Mouse (Mus musculus): Measurements from ENCODE around the gene Slit1. TPM values are rescaled to one million over a fixed set of nuclear protein-coding genes. Genes with fewer than 3 reads are reported as not detected.

Slit1 gene
- total RNA-seq (2022), result 10 to 100 TPM; 43.6 to 51.7 (median 48.7) TPM

DNA sequence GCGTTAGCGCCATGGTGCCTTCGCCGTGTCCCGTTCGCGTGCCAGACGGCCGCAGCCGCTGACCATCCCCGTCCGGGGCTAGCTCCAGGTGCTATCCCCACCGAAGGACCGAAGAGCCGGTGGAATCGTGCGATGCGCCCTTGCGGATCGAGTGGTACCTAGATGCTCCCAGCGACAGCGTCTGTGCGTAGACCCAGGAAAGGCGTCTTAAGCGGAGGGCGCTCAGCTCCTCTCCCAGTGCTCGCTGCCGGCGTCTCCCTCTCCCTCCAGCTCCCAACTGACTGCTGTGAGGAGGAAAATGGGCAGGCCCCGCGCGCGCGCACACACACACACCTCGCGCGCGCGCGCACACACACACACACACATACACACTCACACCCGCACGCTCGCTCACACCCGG lies at the start of gene Slit1:
Slit1 (minus strand) TSS at position 270 of the 400 bp plus-strand sequence.
- DNase-seq (ENCODE audit: low spot score in 2 of 2), result peak; percentile 47 to 53

DNA sequence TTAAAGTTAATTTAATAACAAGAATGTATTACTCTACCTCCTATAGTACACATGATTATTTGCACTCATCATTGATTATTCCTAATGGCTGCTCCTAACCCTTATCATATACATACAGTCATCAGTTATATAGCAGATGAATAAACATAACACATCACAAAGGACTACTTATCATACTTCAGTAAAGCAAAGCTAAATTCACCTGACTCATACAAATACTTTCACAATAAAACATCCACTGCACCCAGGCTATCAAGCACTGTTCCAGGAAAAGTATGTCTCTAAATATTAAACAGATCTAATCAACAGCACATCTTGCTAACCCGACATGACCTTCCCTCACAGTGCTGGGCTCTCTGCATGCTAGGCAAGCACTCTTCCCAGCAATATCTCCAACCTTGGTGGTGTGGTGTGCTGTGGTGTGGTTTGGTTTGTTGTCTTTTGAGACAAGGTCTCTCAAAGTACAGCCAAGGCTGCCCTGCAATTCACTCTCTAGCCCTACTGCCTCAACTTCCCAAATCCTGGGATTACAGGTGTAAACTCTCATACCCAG lies 49.5 kb upstream of the Slit1 start:
- DNase-seq (ENCODE audit: low spot score in 2 of 2), result no peak

DNA sequence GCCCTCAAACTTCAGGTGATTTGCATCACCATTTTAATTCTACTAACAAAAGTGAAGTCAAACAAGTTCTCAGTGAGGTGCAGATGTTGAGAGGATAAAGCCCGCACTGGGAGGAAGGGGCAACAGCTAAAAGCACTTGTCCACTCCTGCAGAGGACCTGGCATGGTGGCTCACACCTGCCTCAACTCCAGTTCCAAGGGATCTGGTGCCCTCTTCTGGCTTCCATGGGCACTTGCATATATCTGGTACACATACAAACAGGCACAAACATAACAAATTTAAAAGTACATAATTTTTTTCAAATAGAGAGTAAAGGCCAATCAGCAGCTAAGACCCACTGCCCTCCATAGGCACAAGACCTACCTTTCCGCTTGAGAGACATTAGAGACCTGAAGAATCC lies 47.9 kb upstream of the Slit1 start:
- no peak for DNase-seq (ENCODE audit: low spot score in 2 of 2)

DNA sequence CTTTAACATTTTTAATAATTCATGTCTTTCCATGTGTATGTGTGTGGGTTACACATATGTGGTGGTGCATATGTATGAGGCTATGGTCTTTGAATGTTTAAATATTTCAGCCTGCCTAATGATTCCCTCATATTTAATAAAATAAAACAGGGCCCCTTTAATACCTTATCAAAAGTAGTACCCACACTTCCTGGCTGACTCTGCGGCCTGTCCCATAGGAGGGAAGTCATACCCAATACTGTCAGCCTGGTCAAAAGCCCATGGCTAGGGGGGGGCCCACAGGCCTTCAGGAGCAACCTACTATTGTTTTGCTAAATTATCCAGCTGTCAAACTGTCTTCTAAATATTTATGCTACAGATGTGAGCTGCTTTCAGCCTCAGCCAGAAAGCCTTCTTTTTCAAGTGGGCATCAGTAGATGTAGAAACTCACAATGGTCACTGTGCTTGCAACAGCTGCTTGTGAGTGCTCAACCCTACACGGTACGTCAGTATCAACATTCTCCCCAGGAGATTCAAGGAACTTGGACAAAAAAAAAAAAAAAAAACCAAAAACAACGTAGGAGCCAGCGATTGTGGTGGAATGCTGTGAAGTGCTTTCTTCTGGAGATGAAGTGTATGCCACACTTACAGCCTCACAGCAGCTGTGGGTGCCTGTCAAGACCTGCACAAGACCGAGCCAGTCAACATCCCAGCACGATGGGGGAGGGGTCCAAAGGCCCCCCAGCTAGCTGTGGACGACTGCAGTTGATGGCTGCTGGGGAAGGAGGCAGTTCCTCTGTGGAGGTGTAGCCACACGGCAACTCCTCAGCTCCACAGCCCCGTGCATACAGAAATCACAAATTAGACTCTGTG lies 45.9 kb upstream of the Slit1 start:
- DNase-seq (ENCODE audit: low spot score in 2 of 2), result no peak

DNA sequence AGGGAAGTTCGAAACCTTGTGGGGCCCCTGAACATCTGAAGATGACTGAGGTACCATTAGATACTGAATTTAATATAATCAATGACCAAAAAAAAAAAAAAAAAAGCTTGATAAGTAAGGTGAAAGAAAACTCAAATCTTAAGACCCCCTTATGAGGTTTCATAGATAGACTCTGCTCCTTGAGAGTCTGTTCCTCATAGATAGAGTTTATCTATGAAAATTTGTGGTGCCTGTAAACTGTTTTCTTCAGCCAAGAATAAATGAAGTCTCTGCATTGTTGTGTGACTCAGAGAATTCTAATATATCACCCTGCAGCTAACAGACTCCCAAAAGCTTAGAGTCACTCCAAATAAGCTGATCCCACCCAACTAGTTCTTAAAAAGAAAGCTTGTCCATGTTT lies 43.4 kb upstream of the Slit1 start:
- no peak for DNase-seq (ENCODE audit: low spot score in 2 of 2)

DNA sequence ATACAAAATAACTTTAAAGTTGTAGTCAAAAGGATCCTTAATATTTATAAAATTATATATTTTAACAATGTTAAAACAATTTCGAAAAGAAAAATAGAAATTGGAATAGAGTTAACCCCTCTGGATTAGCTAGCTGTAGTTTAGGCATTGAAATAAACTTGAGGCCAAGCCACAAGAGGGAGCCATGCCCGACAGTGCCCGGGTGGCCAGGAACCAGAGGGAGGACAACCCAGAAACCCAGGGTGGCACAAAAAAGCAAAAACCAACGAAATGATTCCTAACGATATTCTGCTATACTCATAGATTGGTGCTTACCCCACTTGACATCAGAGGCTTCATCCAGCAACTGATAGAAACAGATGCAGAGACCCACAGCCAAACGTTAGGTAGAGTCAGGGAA lies 34.0 kb upstream of the Slit1 start:
- DNase-seq (ENCODE audit: low spot score in 2 of 2), result no peak

DNA sequence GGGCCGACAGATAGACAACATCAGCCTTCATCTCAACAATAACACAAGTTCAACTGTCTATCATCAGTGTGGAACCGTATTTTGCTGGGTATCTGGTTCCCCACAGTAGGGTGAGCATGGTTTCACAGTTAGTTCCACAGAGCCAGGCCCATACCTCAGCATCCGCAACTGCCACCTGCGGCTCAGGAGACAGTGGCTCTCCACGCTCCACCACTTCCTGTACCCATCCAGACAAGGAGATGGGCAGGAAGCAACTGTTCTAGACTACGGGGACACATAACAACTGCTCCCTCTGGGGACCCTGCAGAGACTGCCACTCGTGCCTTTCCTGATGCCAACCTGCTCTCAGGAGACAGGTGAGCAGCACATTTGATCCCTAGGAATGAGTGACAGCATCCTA lies 25.2 kb upstream of the Slit1 start:
- no peak for DNase-seq (ENCODE audit: low spot score in 2 of 2)

DNA sequence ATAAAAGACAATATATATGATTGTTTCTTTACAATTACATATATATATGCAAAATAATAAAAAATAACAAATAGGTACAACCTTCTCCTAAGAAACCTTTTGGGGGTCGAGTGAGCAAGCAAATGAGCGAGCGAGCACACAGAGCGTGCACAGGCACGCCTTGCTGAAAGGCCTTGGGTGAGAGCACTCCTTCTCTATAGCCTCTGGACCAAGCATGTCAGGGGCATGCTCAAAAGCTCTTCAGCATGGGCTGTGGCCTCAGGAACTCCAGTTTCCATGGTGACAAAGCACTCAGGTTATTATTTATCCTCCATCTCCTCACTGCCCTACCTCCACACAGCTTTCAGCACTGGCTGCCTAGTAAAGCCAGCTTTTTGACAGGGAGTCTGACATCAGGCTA lies 23.2 kb upstream of the Slit1 start:
- no peak for DNase-seq (ENCODE audit: low spot score in 2 of 2)

DNA sequence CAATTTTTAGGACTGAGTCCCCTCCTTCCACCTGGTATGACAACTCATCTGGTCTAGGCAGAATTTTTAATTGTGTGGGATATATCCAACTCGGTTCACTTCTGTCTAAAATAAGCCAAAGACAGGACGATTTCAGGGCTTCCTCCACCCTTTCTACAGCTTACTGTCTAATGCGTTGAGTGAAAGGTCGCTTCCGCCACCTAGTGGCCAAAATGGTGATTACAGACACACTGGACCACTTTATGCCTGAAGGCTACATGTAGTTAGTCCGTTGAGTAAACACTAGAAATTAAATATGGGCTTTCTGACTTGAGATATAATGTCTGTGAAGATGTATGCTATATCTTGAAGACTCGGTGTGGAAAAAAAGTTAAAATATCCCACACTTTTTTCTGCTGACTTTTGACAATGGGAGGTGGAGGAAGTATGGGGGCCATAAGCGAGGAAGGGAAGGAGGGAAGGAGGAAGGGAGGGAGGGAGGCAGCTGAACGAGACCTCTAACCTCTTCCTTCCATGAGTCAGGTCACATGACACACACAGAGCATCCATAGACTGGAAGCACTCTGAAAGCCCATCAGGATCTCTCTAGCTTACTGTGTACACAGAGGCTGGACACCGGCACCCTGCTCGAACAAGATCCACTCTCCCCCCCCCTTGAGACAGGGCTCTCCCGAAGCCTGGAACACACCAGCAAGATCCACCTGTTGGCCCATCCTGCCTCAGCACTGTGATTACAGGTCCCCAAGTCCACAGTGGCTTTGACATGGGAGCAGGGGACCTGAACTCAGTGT lies 20.6 kb upstream of the Slit1 start:
- DNase-seq (ENCODE audit: low spot score in 2 of 2), result peak; percentile 73 to 97

DNA sequence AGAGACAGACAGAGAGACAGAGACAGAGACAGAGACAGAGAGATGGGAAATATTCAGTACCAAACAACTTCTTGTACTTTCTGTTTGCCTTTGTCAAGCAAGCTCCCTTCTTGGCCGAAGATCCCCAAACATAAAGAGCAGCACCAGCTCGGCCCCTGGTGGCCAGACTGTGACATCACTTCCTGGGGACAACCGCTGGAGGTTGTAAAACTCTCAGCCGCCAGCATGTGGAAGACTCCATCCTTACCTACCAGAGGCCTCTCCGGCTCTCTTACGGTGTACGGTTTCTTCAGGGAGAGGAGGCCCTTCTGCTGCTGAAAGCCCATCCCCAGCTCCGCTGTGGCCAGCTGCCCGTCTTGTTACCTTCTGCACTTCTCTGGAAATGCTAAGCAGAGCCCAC lies 18.1 kb upstream of the Slit1 start:
- no peak for DNase-seq (ENCODE audit: low spot score in 2 of 2)

DNA sequence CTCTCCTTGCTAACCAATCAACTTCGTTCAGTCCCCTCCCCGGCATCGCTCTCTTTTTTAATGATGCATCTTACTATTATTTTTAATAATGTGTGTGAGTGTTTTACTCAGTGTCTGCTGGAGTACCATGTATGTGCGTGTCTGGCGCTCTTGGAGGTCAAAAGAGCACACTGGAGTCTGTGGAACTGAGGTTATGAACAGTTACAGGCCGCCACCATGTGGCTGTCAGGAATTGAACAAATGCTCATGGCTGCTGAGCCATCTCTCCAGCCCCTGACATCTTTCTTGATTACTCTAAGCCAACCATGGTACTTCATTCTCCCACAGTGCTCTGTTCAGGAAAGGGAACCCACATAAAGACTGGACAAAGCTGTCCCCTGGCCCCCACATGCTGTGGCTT lies 16.3 kb upstream of the Slit1 start:
- DNase-seq (ENCODE audit: low spot score in 2 of 2), result no peak

DNA sequence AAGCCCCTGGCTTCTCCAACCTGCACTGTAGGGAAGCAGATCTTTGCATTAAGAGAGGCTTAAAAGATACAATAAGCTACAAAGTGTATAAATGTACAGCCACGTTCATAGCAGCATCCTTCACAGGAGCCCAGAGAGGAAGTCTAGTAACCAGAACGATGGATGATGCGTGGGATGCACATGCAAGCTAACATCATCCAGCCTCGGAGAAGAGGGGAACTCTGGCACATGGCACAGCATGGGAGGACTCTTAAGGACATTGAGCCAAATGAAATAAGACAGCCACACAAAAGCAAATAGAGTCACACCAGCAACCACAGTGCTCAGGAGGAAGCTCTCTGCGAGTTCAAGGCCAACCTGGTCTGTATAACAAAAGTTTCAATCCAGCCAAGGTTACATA lies 15.8 kb upstream of the Slit1 start:
- no peak for DNase-seq (ENCODE audit: low spot score in 2 of 2)

DNA sequence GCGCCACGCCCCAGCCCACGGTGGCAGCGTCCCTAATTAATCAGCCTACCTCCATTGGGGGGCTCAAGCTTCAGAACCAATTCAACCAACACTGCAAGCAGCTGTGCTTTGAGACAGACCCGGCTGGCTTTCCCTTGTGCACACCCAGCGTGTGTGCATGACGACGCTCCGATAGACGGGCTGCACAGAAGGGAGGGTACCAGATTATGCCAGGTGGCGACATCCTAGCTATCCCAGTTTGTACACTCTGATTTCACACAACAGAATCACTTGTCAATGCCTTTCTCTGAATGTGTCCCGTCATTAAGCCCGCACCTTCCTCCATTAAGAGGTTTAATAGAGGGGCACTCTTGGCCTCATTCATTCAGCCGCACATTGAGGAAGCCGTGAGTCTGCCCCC lies 11.3 kb upstream of the Slit1 start:
- no peak for DNase-seq (ENCODE audit: low spot score in 2 of 2)

DNA sequence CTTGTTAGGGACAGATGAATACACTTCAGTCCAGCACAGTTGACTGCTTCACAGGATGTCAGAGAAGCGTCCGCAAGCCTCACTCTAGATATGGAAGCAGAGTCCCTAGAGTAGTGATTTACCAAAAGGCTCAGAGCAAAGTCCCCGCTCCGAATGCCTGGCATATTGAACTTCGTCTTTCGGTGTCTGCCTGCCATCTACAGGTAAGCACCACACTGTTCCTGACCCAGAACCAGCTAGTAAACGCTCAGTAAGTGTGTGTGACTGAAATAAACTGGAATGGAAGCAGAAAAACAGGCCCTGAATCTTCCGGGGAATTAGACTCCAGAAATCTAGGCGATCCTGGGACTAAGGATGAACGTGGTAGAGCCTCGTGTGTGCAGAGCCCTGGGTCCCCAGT lies 8.4 kb upstream of the Slit1 start:
- DNase-seq (ENCODE audit: low spot score in 2 of 2), result no peak

DNA sequence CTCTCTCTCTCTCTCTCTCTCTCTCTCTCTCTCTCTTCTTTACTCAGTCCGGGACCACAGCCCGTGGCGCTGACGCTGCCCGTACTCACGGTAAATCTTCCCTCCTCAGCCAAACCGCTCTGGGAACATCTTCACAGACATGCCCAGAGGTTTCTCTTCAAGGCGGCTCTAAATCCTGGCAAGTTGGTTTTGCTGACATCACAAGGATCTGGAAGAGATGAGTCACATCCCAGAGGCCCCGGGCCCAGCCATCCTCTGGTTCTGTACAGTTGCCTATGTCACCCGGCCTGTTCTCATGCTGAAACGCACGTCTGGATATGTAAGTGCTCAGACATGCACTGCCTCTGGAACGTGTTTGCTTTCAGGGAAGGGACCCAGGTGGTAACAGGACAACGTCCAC lies 4.0 kb upstream of the Slit1 start:
- DNase-seq (ENCODE audit: low spot score in 2 of 2), result no peak

DNA sequence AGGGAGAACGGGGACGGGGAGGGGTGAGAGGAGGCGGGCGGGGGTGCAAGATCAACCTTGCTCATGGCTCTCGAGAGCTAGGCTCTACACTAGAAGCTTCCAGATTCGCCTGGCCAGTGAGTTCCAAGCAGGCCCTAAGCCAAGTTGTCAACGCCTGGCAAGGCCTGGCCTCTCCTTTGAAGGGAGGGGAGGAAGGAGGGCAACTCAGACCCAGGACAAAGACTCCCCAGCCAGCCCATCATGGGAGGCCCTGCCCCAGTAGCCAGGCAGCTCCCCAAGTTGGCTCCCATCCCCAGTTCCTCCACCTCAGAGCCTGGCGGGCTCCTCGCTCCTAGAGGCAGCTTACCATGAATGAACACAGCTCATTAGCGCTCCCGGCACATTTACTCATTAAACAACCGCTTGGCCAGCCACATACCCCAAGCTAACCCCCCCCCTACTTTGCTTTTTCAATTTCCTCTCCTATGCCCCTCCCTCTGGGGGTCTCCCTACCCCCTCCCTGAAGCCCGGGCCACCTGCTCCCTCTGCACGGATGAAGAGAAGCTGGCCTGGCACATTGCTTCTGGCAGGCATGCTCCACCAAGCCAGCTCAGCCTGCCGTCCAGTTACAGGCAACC lies 2.6 kb upstream of the Slit1 start:
- peak in 1 of 2 experiments; percentile 73 for DNase-seq (ENCODE audit: low spot score in 2 of 2)

DNA sequence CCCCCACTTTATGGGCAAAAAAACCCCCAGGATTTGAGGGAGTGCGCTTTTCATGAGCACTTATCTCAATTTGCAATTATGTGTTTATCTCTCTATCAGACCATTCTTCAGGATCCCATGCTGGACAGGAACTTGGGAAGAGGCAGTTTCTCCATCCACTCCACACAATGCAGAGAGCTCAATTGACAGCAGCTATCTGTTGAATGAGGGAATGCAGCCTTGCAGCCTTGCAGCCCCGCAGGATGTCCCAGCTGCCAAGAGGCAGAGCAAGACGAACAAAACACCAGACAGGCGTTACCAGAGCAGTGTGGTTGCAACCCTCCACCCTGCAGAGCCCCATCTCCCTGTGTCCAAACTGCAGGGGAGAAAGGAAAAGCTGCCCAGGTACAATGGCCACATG lies 4.6 kb downstream of the Slit1 start:
- DNase-seq (ENCODE audit: low spot score in 2 of 2), result no peak

DNA sequence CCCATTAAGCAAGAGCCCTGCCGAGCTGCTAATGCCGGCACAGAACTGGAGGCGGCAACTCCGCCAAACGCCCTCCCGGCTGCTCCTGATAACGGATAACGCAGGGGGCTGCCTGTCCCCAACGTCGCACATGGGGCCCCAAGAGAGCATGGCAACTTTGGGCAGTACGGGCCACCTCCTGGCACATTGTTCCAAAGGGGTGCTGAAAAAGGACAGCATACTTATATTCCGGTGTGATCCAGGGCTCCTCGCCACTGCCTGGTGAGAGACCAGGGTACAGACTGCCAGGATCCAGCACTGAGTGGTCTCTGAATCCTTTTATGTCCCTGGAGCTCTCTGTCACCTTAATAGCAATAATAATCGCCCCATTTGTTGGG lies 5.0 kb downstream of the Slit1 start:
- DNase-seq (ENCODE audit: low spot score in 2 of 2), result no peak

DNA sequence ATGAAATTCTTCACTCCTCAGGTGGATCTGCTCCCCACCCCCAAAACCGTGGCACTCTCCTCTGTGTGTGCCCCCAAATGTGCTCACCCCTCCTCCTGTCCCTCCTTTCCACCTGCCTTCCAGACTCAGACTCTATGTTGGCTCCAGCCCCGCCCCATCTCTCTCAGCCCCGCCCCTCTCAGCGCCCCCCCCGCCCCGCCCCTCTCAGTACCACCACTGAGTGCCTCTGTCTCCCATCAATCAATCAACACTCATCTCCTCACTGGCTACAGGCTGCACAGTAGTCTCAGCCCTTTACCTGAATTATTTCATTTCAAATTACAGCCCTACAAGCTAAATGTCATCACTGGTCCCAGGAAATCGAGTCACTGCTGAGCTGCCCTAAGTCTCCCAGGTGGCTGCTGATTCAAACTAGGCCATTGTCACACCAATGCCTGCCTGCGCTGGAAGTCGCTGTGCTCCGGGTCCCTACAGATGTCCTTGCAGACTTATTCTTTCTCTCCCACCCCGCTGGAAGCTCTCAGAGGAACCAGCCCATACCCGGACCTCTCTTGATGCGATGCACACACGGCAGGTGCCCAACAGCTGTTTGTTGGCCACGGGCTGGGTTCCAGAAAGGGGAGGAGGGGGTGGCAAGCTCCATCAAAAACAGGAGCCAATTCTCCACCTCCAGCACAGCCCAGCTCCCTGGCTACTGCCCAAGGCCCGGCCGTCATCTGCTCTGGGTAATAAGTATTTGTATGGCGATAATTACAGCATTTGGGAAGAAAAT lies 5.6 kb downstream of the Slit1 start:
- peak; percentile 21 to 63 for DNase-seq (ENCODE audit: low spot score in 2 of 2)

DNA sequence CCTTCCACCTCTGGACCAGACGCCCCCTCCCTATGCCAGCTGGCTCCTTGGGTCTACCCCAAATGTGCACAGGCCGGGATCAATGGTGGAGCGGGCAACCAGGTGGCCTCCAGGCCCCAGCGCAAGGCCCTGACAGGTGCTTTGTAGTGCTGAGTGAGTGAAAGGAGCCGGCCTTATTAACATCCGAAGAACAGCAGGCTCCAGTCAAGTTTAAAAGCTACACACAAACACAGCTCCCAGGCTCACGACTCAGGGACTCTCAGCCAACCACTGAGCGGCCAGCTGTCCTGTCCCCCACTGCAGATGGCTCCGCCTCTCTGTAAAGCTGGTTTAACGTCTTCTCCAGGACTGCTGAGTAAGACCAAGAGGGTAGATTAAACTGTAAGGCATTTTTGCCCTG lies 8.8 kb downstream of the Slit1 start:
- peak in 1 of 2 experiments; percentile 62 for DNase-seq (ENCODE audit: low spot score in 2 of 2)

DNA sequence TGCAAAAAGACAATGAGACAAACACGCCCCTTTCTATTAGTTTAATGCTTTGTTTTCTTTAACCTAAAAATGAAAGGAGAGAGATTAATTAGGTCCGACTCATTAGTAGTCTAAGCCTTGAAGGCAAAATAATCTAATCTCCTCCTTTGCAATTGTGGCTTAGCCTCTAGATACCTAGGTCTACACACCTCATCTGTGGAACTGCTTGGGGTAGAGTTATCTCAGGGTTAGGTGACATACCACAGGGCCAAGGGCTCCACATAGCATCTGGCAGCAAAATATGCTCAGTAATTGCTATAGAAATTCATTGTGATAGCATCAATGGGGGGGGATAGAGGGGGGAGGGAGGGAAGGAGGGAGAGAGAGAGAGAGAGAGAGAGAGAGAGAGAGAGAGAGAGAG lies 18.0 kb downstream of the Slit1 start:
- DNase-seq (ENCODE audit: low spot score in 2 of 2), result no peak
